In the genomic region with DNA sequence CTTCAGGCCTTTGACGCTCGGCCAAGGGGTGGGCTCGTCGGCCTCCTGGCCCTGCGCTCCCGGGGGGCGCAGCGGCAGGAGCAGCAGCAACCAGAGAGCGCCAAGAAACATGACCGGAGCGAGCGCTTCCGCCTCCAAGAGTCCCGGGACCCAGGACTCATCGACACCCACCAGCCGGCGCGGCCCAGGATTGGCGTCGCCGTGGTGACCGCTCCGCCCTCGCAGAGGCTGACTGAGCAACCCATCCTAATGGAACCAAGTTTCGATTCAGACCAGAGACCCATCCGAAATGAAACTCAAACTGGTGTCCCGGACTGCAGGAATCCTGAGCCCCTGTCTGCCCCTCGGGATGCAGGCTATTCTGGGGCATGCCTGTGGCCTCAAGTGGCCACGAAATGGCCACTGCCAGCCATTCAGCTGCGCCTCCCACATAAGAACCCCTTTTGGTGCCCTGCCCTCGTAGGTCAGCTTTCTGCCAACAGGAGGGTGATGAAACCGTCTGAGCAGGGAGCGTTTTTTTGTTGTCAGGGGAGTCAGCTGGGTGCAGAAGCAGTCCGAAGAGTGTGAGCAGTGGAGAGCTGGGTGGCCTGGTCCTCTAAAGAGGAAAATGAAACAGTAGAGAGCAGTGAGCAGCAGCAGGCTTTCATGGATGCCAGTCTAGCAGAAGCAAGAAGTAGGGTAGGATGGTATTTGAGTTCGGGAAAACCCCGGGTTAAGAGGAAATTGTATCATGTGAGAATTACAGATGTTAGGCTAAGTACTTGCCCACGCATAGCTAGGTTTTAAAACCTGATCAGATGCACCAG, we compare ENCODE assay signal across 8 mouse cellular contexts. TPM values are rescaled to one million over a fixed set of nuclear protein-coding genes. Genes with fewer than 3 reads are reported as not detected.
DNase-seq lines count a peak whose midpoint lies in the region; ATAC-seq lines count a peak whose summit lies in the region.

Tor3a (minus strand) TSS at position 162 of the 806 bp plus-strand sequence.

- peak within 1 kb of the TSS; percentile 99 for H3K4me2 ChIP-seq in intestine, embryonic 15.5 days (replicated peaks)
- peak within 1 kb of the TSS; percentile 99 for H3K4me2 ChIP-seq in midbrain, embryonic 11.5 days

- ATAC-seq in intestine, embryonic 15.5 days = peak; percentile 84
- ATAC-seq in midbrain, embryonic 11.5 days (ENCODE audit: low FRiP score) = peak; percentile 67

- peak within 1 kb of the TSS; percentile 59 for H3K9ac ChIP-seq in intestine, embryonic 15.5 days
- peak within 1 kb of the TSS; percentile 63 for H3K9ac ChIP-seq in midbrain, embryonic 11.5 days (ENCODE audit: low read length)

- no peaks in the 10 kb centered on the region for H3K36me3 ChIP-seq in intestine, embryonic 15.5 days
- peaks cover 4% of the 10 kb centered on the region; the same call in 1 of the 2 replicates for H3K36me3 ChIP-seq in limb, embryonic 10.5 days
- H3K36me3 ChIP-seq in midbrain, embryonic 11.5 days (ENCODE audit: control insufficient read depth, insufficient read depth, low read length) = no peaks in the 10 kb centered on the region

- peak; percentile 39 to 57 for DNase-seq in left cerebral cortex, adult 18-20 months (ENCODE audit: low spot score in 2 of 2)
- no peak for DNase-seq in left cerebral cortex, adult 11 months (ENCODE audit: low spot score)
- peak; percentile 82 for DNase-seq in embryo, embryonic 10.5 days (ENCODE audit: low spot score)
- peak; percentile 60 to 80 for DNase-seq in gastrocnemius, postnatal 4 days (ENCODE audit: low spot score in 2 of 2)
- peak; percentile 77 for DNase-seq in limb, embryonic 10.5 days (ENCODE audit: low spot score)
- DNase-seq in midbrain, embryonic 11.5 days (ENCODE audit: low spot score, missing footprints) = peak; percentile 94
- peak; percentile 73 for DNase-seq in skeletal muscle tissue, adult 2 months (ENCODE audit: low read depth, low spot score)

- H3K4me3 ChIP-seq in intestine, embryonic 15.5 days (replicated peaks) = peak within 1 kb of the TSS; percentile 69
- peak within 1 kb of the TSS; percentile 62 for H3K4me3 ChIP-seq in limb, embryonic 10.5 days
- peak within 1 kb of the TSS; percentile 52 for H3K4me3 ChIP-seq in midbrain, embryonic 11.5 days (ENCODE audit: low read depth, low read length)

- H3K9me3 ChIP-seq in intestine, embryonic 15.5 days = no peaks in the 10 kb centered on the region
- no peaks in the 10 kb centered on the region for H3K9me3 ChIP-seq in limb, embryonic 10.5 days (replicated peaks)
- H3K9me3 ChIP-seq in midbrain, embryonic 11.5 days (ENCODE audit: control insufficient read depth, low read length) = no peaks in the 10 kb centered on the region

- peaks cover 3% of the 10 kb centered on the region; the same call in 1 of the 2 replicates for H3K4me1 ChIP-seq in intestine, embryonic 15.5 days (replicated peaks)
- peaks cover 28% of the 10 kb centered on the region for H3K4me1 ChIP-seq in limb, embryonic 10.5 days
- peaks cover 13% of the 10 kb centered on the region for H3K4me1 ChIP-seq in midbrain, embryonic 11.5 days (ENCODE audit: control insufficient read depth, insufficient read depth, low read length)

- no peaks in the 10 kb centered on the region for H3K27me3 ChIP-seq in intestine, embryonic 15.5 days (replicated peaks)
- peaks cover 7% of the 10 kb centered on the region; the same call in 1 of the 2 replicates for H3K27me3 ChIP-seq in limb, embryonic 10.5 days (ENCODE audit: low read depth, poor library complexity, severe bottlenecking)
- no peaks in the 10 kb centered on the region; the same call in 1 of the 2 replicates for H3K27me3 ChIP-seq in midbrain, embryonic 11.5 days (ENCODE audit: control insufficient read depth, insufficient read depth, low read length)

- WGBS in intestine, embryonic 15.5 days = 7% methylated on average over 37 of the region's 37 CpGs
- 9% methylated on average over 37 of the region's 37 CpGs for WGBS in limb, embryonic 10.5 days
- 9% methylated on average over 37 of the region's 37 CpGs for WGBS in midbrain, embryonic 11.5 days

- H3K27ac ChIP-seq in intestine, embryonic 15.5 days = no peak within 1 kb of the TSS
- peak within 1 kb of the TSS; percentile 76 for H3K27ac ChIP-seq in limb, embryonic 10.5 days
- no peak within 1 kb of the TSS for H3K27ac ChIP-seq in midbrain, embryonic 11.5 days (ENCODE audit: low read depth, low read length)

RNA-seq across cellular contexts. Expression of gene Tor3a, which starts in this region (rescaled TPM):
- 1 to 10 TPM; 6.3 to 7.5 TPM for total RNA-seq in left cerebral cortex, adult 18-20 months (2021)
- total RNA-seq in gastrocnemius, postnatal 4 days (2021) = 1 to 10 TPM; 6.8 to 8.0 TPM
- 5.4 and 5.6 TPM in 2 replicates for polyA plus RNA-seq in intestine, embryonic 15.5 days (2015; fragmentation: Nextera tagmentation; extraction: Ambion mirVana)
- polyA plus RNA-seq in limb, embryonic 10.5 days (2016; fragmentation: Nextera tagmentation; extraction: Ambion mirVana) = 5.9 and 6.9 TPM in 2 replicates
- 3.9 and 4.2 TPM in 2 replicates for polyA plus RNA-seq in midbrain, embryonic 11.5 days (2014; fragmentation: Nextera tagmentation; extraction: Ambion mirVana)
